Mouse (Mus musculus): Measurements from ENCODE around the gene Pde7b. TPM values are rescaled to one million over a fixed set of nuclear protein-coding genes. Genes with fewer than 3 reads are reported as not detected.
A peak's percentile ranks its signal among the peaks of the same experiment; 100 is the strongest.

Gene Pde7b
- polyA plus RNA-seq, 1 experiment, result 0.70 TPM

DNA sequence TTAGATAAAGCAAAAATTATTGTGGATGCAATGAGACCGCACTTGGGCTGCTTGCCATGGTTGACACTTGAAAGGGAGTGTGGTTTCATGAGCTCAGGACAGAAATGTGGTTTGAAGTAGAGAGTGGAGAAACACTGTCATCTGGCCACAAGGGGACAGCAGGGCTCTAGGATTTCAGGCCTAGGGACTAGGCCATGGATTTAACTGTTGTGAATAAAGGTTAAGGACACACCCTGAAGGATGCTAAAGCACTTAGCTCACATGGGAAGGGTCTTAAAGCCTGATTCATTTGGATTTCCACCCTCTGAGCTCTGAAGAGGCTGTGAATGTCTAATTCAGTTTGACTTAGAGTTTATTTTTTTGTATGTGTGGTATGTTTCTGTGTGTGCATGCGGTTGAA lies 319.4 kb downstream of the Pde7b start:
- H3K4me3 ChIP-seq (ENCODE audit: control insufficient read depth, low read depth, low read length), result no peak overlapping the region
- no peak for TF ChIP-seq POLR2A (IDR thresholded peaks at IDR 0.05; ENCODE audit: control insufficient read depth, low read depth, low read length)
- no peak for TF ChIP-seq CTCF (IDR thresholded peaks at IDR 0.05; ENCODE audit: control insufficient read depth, insufficient read depth, insufficient replicate concordance, low read depth, low read length)
- no peaks in the 10 kb centered on the region for H3K27me3 ChIP-seq (ENCODE audit: control insufficient read depth, insufficient read depth, low read length)
- no peak overlapping the region for H3K27ac ChIP-seq (ENCODE audit: control insufficient read depth, insufficient read depth, low read depth, low read length)
- no peaks in the 10 kb centered on the region for H3K36me3 ChIP-seq (ENCODE audit: control insufficient read depth, insufficient read depth, low read length)
- H3K4me1 ChIP-seq (ENCODE audit: control insufficient read depth, insufficient read depth, low read length), result peaks cover 3% of the 10 kb centered on the region

DNA sequence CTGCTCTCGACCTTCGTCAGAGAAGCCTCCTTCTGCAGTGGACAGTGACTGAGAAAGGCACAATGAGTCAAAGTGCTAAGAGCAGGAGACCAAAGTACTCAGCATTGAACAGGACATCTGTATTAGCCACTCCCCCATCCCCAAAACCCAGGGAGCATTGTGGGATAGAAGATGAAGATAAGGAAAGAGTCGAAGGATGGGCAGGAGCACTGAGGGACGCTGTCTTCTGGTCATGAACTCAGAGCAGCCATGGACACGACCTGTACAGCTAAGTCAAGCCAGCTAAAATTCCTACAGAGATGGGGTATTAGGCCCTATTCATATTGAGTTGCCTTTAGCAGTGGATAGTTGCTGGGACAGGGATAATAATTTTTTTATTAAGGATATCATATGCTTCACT lies 321.9 kb downstream of the Pde7b start:
- no peak for TF ChIP-seq CTCF (IDR thresholded peaks at IDR 0.05; ENCODE audit: control insufficient read depth, insufficient read depth, insufficient replicate concordance, low read depth, low read length)
- H3K36me3 ChIP-seq (ENCODE audit: control insufficient read depth, insufficient read depth, low read length), result no peaks in the 10 kb centered on the region
- H3K4me3 ChIP-seq (ENCODE audit: control insufficient read depth, low read depth, low read length), result no peak overlapping the region
- H3K4me1 ChIP-seq (ENCODE audit: control insufficient read depth, insufficient read depth, low read length), result peaks cover 9% of the 10 kb centered on the region
- no peaks in the 10 kb centered on the region for H3K27me3 ChIP-seq (ENCODE audit: control insufficient read depth, insufficient read depth, low read length)
- no peak overlapping the region for H3K27ac ChIP-seq (ENCODE audit: control insufficient read depth, insufficient read depth, low read depth, low read length)

DNA sequence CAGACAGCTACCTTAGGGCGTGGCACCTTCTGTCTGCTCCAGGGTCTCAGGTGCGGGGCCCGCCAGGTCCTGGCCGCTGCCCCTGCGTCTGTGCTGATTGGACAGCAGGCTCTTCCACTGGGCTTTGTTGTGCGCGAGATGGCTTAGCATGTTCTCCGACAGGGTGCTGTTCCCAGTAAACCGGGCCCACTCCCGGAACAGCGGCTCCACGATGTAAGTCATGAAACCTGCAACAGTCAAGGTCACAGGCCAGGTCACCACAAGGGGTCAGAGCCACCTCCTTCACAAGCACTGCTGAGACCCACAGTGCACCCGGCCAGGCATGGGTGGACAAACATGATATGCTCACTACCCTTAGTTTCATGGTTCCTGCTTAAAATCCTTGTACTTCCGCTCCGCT lies 324.5 kb downstream of the Pde7b start:
- Histone ChIP-seq H3K27me3 (ENCODE audit: control insufficient read depth, insufficient read depth, low read length) (no peaks in the 10 kb centered on the region), H3K4me1 (ENCODE audit: control insufficient read depth, insufficient read depth, low read length) (peaks cover 9% of the 10 kb centered on the region), H3K27ac (ENCODE audit: control insufficient read depth, insufficient read depth, low read depth, low read length) (no peak overlapping the region), H3K4me3 (ENCODE audit: control insufficient read depth, low read depth, low read length) (peak overlapping the region; percentile 26), H3K36me3 (ENCODE audit: control insufficient read depth, insufficient read depth, low read length) (no peaks in the 10 kb centered on the region)
- TF ChIP-seq CTCF (IDR thresholded peaks at IDR 0.05; ENCODE audit: control insufficient read depth, insufficient read depth, insufficient replicate concordance, low read depth, low read length) (no peak), POLR2A (IDR thresholded peaks at IDR 0.05; ENCODE audit: control insufficient read depth, low read depth, low read length) (no peak)

DNA sequence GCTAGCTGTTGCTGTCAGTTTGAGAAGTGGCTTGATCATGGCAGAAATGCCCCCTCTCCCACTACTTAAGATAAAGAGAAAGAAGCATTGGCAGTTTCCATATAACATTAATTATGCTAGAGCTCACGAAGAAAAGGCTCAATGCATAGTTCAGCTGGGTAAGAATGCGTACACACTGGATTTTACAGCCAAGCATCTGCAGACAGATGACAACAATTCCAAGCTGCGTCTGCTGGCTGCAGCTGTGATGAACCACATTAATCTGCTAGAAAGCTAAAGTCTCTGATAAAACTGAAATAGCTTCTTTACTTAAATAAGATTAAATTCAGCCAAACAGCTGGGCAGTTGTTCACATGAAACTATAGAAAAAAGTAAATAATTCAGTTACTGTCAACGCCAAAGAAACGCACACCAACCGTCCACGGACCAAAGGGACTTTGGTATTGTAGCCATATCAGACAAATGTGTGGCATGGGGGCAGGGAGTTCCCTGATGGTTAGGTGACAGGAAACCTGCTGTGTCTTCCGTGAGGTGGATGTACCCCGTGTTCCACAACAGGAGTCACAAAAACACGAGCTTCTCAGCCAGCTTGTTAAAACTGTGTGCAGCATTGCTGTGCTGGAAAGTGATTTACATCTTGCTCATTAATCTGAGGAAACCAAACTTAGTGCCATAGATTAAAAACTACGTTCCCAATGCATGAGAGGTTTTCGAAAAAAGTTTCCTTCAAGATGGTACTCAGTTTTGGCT lies 326.1 kb downstream of the Pde7b start:
- TF ChIP-seq CTCF (IDR thresholded peaks at IDR 0.05; ENCODE audit: control insufficient read depth, insufficient read depth, insufficient replicate concordance, low read depth, low read length) (no peak), POLR2A (IDR thresholded peaks at IDR 0.05; ENCODE audit: control insufficient read depth, low read depth, low read length) (no peak)
- Histone ChIP-seq H3K4me1 (ENCODE audit: control insufficient read depth, insufficient read depth, low read length) (peaks cover 9% of the 10 kb centered on the region), H3K27ac (ENCODE audit: control insufficient read depth, insufficient read depth, low read depth, low read length) (no peak overlapping the region), H3K36me3 (ENCODE audit: control insufficient read depth, insufficient read depth, low read length) (no peaks in the 10 kb centered on the region), H3K27me3 (ENCODE audit: control insufficient read depth, insufficient read depth, low read length) (no peaks in the 10 kb centered on the region), H3K4me3 (ENCODE audit: control insufficient read depth, low read depth, low read length) (no peak overlapping the region)

DNA sequence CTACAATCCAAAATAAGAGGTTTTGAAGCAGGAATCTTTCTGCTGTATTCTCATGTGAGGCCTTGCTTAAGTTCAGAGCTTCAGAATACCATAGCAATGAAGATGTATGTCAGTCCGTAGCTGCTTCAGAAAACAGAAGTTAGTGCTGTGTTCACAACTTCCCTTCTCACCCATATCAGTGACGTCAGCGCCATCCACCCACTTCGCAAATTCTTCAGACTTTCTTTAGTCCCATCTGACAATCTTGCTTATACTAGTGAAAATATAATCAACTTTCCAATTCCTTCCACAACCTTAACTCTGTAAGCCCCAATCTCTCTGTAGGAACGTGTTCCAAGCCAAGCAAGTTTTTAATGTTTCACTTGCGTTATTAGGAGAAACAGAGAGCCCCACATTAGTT lies 326.7 kb downstream of the Pde7b start:
- Histone ChIP-seq H3K27me3 (ENCODE audit: control insufficient read depth, insufficient read depth, low read length) (no peaks in the 10 kb centered on the region), H3K4me3 (ENCODE audit: control insufficient read depth, low read depth, low read length) (no peak overlapping the region), H3K27ac (ENCODE audit: control insufficient read depth, insufficient read depth, low read depth, low read length) (no peak overlapping the region), H3K4me1 (ENCODE audit: control insufficient read depth, insufficient read depth, low read length) (peaks cover 9% of the 10 kb centered on the region), H3K36me3 (ENCODE audit: control insufficient read depth, insufficient read depth, low read length) (no peaks in the 10 kb centered on the region)
- TF ChIP-seq POLR2A (IDR thresholded peaks at IDR 0.05; ENCODE audit: control insufficient read depth, low read depth, low read length) (no peak), CTCF (IDR thresholded peaks at IDR 0.05; ENCODE audit: control insufficient read depth, insufficient read depth, insufficient replicate concordance, low read depth, low read length) (no peak)

DNA sequence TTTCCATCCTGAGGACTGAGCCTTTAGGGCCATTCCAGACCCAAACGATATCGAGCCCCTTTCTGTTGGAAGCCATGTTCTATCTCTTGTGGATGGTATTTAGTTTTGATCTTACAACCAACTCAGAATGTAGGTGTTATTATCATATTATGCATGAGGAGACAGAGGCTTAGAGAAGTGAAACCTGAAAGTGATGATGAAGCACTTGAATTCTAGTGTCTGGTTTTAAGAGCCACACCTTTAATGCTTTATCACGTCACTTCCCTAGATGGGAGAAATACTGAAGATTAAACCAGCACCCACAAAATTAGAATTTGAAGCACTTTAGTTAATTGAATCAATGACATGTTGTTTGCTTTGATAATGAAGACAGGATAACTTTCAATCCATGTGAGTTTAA lies 329.1 kb downstream of the Pde7b start:
- no peak overlapping the region for H3K27ac ChIP-seq (ENCODE audit: control insufficient read depth, insufficient read depth, low read depth, low read length)
- peaks cover 9% of the 10 kb centered on the region for H3K4me1 ChIP-seq (ENCODE audit: control insufficient read depth, insufficient read depth, low read length)
- TF ChIP-seq CTCF (IDR thresholded peaks at IDR 0.05; ENCODE audit: control insufficient read depth, insufficient read depth, insufficient replicate concordance, low read depth, low read length), result no peak
- no peak for TF ChIP-seq POLR2A (IDR thresholded peaks at IDR 0.05; ENCODE audit: control insufficient read depth, low read depth, low read length)
- no peak overlapping the region for H3K4me3 ChIP-seq (ENCODE audit: control insufficient read depth, low read depth, low read length)
- H3K27me3 ChIP-seq (ENCODE audit: control insufficient read depth, insufficient read depth, low read length), result no peaks in the 10 kb centered on the region
- no peaks in the 10 kb centered on the region for H3K36me3 ChIP-seq (ENCODE audit: control insufficient read depth, insufficient read depth, low read length)

DNA sequence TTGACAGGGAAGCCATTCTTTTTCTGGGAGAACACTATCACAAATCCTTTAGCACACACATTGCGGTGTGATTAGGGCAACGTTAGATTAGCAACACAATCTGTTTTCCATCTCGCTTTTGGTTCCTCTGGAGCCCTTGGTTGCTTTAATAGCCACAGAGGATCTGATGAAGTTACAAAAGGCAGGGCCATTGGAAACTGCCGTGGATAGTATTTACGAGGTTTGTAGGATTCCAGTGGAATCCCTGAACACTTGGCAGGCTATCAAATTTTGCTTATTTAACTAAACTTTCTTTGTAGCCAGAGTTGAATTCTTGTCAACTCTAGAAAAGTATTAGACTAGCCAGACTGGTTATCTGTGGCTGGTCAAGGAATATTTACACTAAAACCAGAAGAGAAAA lies 330.1 kb downstream of the Pde7b start:
- Histone ChIP-seq H3K4me3 (ENCODE audit: control insufficient read depth, low read depth, low read length) (no peak overlapping the region), H3K27me3 (ENCODE audit: control insufficient read depth, insufficient read depth, low read length) (no peaks in the 10 kb centered on the region), H3K4me1 (ENCODE audit: control insufficient read depth, insufficient read depth, low read length) (no peaks in the 10 kb centered on the region), H3K36me3 (ENCODE audit: control insufficient read depth, insufficient read depth, low read length) (no peaks in the 10 kb centered on the region), H3K27ac (ENCODE audit: control insufficient read depth, insufficient read depth, low read depth, low read length) (no peak overlapping the region)
- TF ChIP-seq CTCF (IDR thresholded peaks at IDR 0.05; ENCODE audit: control insufficient read depth, insufficient read depth, insufficient replicate concordance, low read depth, low read length) (no peak), POLR2A (IDR thresholded peaks at IDR 0.05; ENCODE audit: control insufficient read depth, low read depth, low read length) (no peak)
